Mouse (Mus musculus) neural tube, embryonic 13.5 days (tissue): ENCODE results near the gene Gm10803. TPM values are rescaled to one million over a fixed set of nuclear protein-coding genes. Genes with fewer than 3 reads are reported as not detected.

ENCODE experiments used
- ATAC-seq: fragments of 200-750 bp; cut with Nextera tagmentation; 2 replicates; pipeline ENCODE4 v1.8.0; 2017; ENCODE audit warnings: low read depth, mild to moderate bottlenecking, moderate TSS enrichment, moderate library complexity
- H3K27ac ChIP-seq: fragments of 300-500 bp; sonication (generic); replicated peaks from 2 replicates; pipeline ENCODE4 v1.5.1; 2015; ENCODE audit warnings: moderate library complexity, mild to moderate bottlenecking, inconsistent platforms
- H3K27me3 ChIP-seq: fragments of 300-500 bp; sonication (generic); 2 replicates; pipeline ENCODE4 v1.6.1; 2015; ENCODE audit warnings: mild to moderate bottlenecking, inconsistent platforms
- H3K36me3 ChIP-seq: fragments of 300-500 bp; sonication (generic); 2 replicates; pipeline ENCODE4 v1.6.1; 2015; ENCODE audit warnings: mild to moderate bottlenecking, inconsistent platforms
- H3K4me1 ChIP-seq: fragments of 300-500 bp; sonication (generic); replicated peaks from 2 replicates; pipeline ENCODE4 v1.6.1; 2015; ENCODE audit warnings: inconsistent platforms
- H3K4me2 ChIP-seq: fragments of 300-500 bp; sonication (generic); 2 replicates; pipeline ENCODE4 v1.6.1; 2015; ENCODE audit warnings: inconsistent platforms, mild to moderate bottlenecking, moderate library complexity
- H3K4me3 ChIP-seq: fragments of 300-500 bp; sonication (generic); 2 replicates; pipeline ENCODE4 v1.5.1; 2015; ENCODE audit warnings: mild to moderate bottlenecking, inconsistent platforms
- H3K9ac ChIP-seq: fragments of 300-500 bp; sonication (generic); 2 replicates; pipeline ENCODE4 v1.6.1; 2015; ENCODE audit warnings: moderate library complexity, mild to moderate bottlenecking, inconsistent platforms
- H3K9me3 ChIP-seq: fragments of 300-500 bp; sonication (generic); 2 replicates; pipeline ENCODE4 v1.6.1; 2016; ENCODE audit warnings: inconsistent platforms
- WGBS: fragments of 180-500 bp; shearing (Covaris S2); methylation state at CpG from one replicate; pipeline ENCODE4 v1.1.7; 2015; 5-methylcytosine and 5-hydroxymethylcytosine counted together
- polyA plus RNA-seq: library from polyadenylated mRNA; unstranded; fragments of >200 nt; fragmentation: Nextera tagmentation; extraction: Ambion mirVana; gene quantifications from 2 replicates; pipeline ENCODE4 v1.2.1, GENCODE M21; 2015

The Gm10803 gene
- polyA plus RNA-seq, 1 experiment from 2014 or later, result not detected

DNA sequence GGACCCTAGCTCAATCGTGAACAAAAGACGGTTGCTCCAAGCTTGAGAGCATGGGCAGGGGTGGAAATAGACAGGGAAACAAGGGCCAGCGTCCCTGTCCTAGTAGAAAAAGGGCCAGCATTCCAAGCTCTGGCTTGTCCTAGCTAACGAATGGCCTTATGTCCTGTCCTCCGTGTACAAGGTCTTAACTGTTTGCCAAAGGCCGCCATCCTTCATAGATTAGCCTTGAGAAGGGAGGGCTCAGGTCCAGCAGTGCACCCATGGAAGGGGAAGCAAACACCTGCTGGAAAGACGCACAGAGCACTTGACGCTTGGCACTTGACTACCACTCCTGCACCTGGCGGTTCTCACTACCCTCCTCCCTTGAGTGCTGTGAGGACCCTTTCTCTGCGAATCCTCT lies 32.8 kb downstream of the Gm10803 start:
- no peaks in the 10 kb centered on the region for H3K27me3 ChIP-seq
- no peaks in the 10 kb centered on the region for H3K4me1 ChIP-seq
- no peak overlapping the region for H3K4me3 ChIP-seq
- no peaks in the 10 kb centered on the region for H3K36me3 ChIP-seq
- WGBS, result 87% methylated on average over 10 of the region's 10 CpGs
- H3K9ac ChIP-seq, result no peak overlapping the region
- no peak overlapping the region for H3K4me2 ChIP-seq
- no peak overlapping the region for H3K27ac ChIP-seq
- H3K9me3 ChIP-seq, result no peaks in the 10 kb centered on the region
- ATAC-seq, result no peak

DNA sequence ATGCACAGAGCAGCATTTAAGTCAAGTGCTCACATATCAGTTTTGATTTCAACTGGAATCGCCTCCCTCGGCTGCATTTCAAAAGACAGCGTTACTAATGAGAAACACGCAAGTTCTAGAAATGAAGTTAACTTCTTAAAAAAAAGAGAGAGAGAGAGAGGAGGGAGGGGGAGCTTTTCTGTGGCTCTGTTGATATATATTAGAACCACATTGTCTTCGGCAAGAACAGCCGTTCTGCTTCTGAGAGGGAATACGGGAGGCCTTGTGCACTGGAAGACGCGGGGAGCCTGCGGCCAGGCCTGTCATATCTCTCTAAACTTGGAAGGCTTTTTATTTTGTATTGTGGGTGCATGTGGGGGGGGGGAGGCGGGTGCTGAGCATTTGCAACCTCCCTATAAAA lies 36.8 kb downstream of the Gm10803 start:
- no peak for ATAC-seq

DNA sequence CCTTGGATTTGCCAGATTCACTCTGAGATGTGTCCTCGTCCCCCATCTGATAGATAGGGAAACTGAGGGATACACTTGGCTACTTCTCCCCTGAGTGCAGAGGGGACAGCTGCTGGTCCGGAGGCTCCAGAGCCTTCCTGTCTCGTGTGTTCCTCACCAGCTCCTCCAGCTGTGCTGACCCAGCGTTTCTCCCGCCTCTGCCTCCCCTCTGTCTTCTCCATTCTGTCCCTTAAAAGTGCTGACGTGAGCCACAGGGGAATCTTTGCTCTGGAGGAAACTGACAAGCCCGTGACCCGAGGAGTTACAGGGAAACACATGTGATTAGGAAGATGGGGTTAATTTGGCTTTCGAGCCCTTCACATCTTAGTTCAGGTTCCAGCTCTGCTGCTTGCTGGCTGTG lies 39.4 kb downstream of the Gm10803 start:
- H3K36me3 ChIP-seq, result no peaks in the 10 kb centered on the region
- WGBS, result 68% methylated on average over 9 of the region's 9 CpGs
- H3K4me1 ChIP-seq, result no peaks in the 10 kb centered on the region
- H3K4me2 ChIP-seq, result no peak overlapping the region
- H3K9me3 ChIP-seq, result no peaks in the 10 kb centered on the region
- ATAC-seq, result no peak
- H3K9ac ChIP-seq, result no peak overlapping the region
- H3K27ac ChIP-seq, result no peak overlapping the region
- no peaks in the 10 kb centered on the region for H3K27me3 ChIP-seq
- no peak overlapping the region for H3K4me3 ChIP-seq

More for the DNA sequence above, 36.8 kb downstream of the Gm10803 start:
- Histone ChIP-seq H3K9ac (no peak overlapping the region), H3K4me2 (no peak overlapping the region), H3K9me3 (no peaks in the 10 kb centered on the region), H3K36me3 (no peaks in the 10 kb centered on the region), H3K4me3 (no peak overlapping the region), H3K27me3 (no peaks in the 10 kb centered on the region), H3K4me1 (no peaks in the 10 kb centered on the region), H3K27ac (no peak overlapping the region)
- WGBS, result 70% methylated on average over 11 of the region's 11 CpGs

DNA sequence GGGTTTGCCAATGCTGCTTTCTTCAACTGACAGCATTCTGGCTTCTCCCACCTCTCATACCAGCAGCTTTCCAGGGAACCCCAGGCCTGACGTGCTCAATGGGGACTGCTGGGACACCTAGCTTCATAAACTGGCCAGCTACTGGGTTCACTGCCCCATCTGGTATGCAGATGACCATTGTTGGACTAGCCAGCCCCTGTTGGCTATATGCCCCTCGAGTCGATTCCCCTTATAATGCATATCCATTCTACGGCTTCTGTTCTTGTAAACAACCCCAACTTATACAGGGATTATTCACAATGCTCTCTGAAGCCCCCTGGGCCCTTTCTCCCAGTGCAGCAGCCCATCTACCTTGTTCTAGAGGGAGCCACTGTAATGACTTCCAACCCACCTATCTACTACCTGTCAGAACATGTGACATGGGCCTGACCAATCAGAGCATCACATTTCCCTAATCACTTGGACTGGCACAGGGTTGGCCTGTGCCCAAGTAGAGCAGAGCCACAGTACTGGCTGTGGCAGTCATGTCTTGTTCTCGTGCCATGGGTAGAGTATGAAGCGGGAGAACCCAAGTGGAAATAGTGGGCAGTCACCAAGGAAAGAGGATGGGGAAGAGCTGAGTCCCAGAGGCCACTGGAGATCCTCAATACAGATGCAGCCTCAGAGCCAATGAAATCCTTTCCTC lies 44.4 kb downstream of the Gm10803 start:
- no peaks in the 10 kb centered on the region for H3K27me3 ChIP-seq
- no peak for ATAC-seq
- H3K9ac ChIP-seq, result no peak overlapping the region
- H3K4me2 ChIP-seq, result no peak overlapping the region
- no peaks in the 10 kb centered on the region for H3K4me1 ChIP-seq
- no peak overlapping the region for H3K27ac ChIP-seq
- H3K4me3 ChIP-seq, result no peak overlapping the region
- no peaks in the 10 kb centered on the region for H3K36me3 ChIP-seq
- WGBS, result 91% methylated on average over 6 of the region's 6 CpGs
- H3K9me3 ChIP-seq, result no peaks in the 10 kb centered on the region

DNA sequence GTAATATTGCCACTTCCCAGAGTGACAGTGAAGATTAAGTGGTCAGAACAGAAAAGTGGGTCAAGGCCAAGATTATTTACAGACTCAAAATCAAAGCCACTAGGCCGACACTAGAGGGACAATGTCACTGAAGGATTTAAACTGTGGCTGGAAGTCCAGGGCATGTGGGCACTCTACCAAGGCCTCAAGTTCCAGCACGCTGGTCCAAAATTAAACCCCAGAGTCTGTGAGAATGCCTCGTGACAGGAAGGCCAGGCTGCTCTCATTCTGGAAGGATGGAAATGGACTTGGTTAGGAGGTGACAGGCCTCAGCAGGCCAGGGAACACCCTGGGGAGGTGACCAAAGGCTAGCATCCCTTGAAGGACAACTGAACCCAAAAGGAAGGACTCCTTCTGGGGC lies 48.4 kb downstream of the Gm10803 start:
- no peaks in the 10 kb centered on the region for H3K9me3 ChIP-seq
- no peak overlapping the region for H3K27ac ChIP-seq
- H3K27me3 ChIP-seq, result no peaks in the 10 kb centered on the region
- H3K9ac ChIP-seq, result no peak overlapping the region
- no peaks in the 10 kb centered on the region for H3K36me3 ChIP-seq
- no peak overlapping the region for H3K4me2 ChIP-seq
- no peaks in the 10 kb centered on the region for H3K4me1 ChIP-seq
- ATAC-seq, result no peak
- 81% methylated on average over 3 of the region's 3 CpGs for WGBS
- no peak overlapping the region for H3K4me3 ChIP-seq

DNA sequence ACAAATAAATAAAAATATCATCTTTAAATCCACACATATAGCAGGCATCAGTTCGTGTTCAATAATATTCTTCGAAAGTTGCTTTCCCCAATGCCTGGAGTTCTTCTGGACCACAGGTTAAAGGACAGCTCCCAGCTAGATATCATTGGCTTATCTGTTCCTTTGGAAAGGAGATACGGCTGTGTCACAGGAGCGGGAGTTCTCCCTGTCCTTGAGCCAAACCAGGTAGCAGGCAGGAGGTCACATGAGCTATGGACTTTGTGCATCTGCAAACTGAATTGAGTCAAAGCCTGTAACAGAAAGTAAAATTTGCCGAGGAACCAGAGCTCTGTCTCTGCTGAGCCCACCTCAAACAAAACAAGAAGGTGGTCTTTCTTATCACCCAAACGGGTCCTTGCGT lies 52.7 kb downstream of the Gm10803 start:
- Histone ChIP-seq H3K9ac (no peak overlapping the region), H3K27me3 (no peaks in the 10 kb centered on the region; the same call in 1 of the 2 replicates), H3K36me3 (no peaks in the 10 kb centered on the region), H3K9me3 (no peaks in the 10 kb centered on the region), H3K4me1 (peaks cover 4% of the 10 kb centered on the region; the same call in 1 of the 2 replicates), H3K27ac (no peak overlapping the region), H3K4me3 (no peak overlapping the region), H3K4me2 (no peak overlapping the region)
- WGBS, result 91% methylated on average over 7 of the region's 7 CpGs
- ATAC-seq, result no peak

Other genes starting within 250 kb of the Gm10803 start
- 41.8 and 43.5 TPM in 2 replicates for gene Tspan18, start 226.1 kb upstream of the Gm10803 start, polyA plus RNA-seq
- gene Cd82, start 97.4 kb upstream of the Gm10803 start, polyA plus RNA-seq, result 23.9 and 26.8 TPM in 2 replicates
- gene Alx4, start 81.8 kb downstream of the Gm10803 start, polyA plus RNA-seq, result 0.10 and 0.19 TPM in 2 replicates